8 mouse cellular contexts compared by ENCODE assay signal in the genomic region with DNA sequence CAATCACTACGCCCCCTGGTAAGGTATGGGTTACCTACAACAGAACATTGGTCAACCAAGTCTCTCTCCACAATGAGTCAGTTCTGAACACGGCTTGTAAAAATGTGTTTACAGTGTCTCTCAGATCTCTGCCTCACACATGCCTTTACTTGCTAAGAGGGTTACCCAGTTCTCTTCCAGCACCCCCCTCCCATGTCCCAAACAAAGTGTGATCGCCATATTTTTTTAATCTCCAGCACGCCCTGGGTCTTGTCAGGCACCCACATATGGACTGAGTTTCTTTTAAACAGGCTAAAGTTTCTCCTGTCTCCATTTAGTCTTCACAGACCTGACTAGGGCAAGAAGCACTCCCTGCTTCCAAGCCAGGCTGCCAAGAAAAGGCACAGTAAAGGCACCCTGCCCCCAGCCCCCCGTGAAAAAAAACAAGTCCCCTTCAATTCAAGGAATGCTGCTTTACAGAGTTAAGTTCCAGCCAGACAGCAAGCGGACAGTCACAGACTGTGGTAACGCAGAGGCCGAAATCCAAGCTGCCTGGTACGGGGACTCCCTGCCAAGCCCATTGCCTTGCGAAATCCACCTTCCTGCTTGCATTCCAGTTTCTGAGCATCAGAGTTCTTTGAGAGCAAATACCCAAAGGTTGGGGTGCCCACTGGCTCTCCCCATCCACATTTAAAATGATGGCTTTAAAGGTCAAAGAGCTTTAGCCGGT.
DNase-seq lines count a peak whose midpoint lies in the region; ATAC-seq and TF ChIP-seq lines count a peak whose summit lies in the region.

No protein-coding gene starts in this region.

- no peak overlapping the region for H3K9ac ChIP-seq in forebrain, embryonic 15.5 days (replicated peaks)
- H3K9ac ChIP-seq in lung, postnatal 0 days (replicated peaks; ENCODE audit: low read depth) = no peak overlapping the region

- H3K27me3 ChIP-seq in forebrain, embryonic 15.5 days = no peaks in the 10 kb centered on the region
- no peaks in the 10 kb centered on the region for H3K27me3 ChIP-seq in lung, postnatal 0 days (replicated peaks; ENCODE audit: insufficient read depth, low read length)

- TF ChIP-seq CTCF in lung, postnatal 0 days (IDR thresholded peaks at IDR 0.05) = no peak

- TF ChIP-seq EP300 in lung, postnatal 0 days (IDR thresholded peaks at IDR 0.05) = no peak; the same call in 1 of the 2 replicates

- ATAC-seq in forebrain, embryonic 15.5 days (replicated peaks) = no peak
- peak; percentile 73 for ATAC-seq in lung, postnatal 0 days

- WGBS in forebrain, embryonic 15.5 days = 45% methylated on average over 11 of the region's 11 CpGs
- 28% methylated on average over 11 of the region's 11 CpGs for WGBS in lung, postnatal 0 days

- H3K9me3 ChIP-seq in forebrain, embryonic 15.5 days = no peaks in the 10 kb centered on the region
- no peaks in the 10 kb centered on the region for H3K9me3 ChIP-seq in lung, postnatal 0 days (ENCODE audit: low read length)

- no peak overlapping the region for H3K27ac ChIP-seq in forebrain, embryonic 15.5 days (replicated peaks)
- H3K27ac ChIP-seq in lung, postnatal 0 days (ENCODE audit: low read length) = peak overlapping the region; percentile 78

- no peak overlapping the region for H3K4me3 ChIP-seq in forebrain, embryonic 15.5 days
- H3K4me3 ChIP-seq in lung, postnatal 0 days (ENCODE audit: low read depth, low read length) = no peak overlapping the region

- peaks cover 4% of the 10 kb centered on the region; the same call in 1 of the 2 replicates for H3K4me1 ChIP-seq in forebrain, embryonic 15.5 days
- peaks cover 17% of the 10 kb centered on the region for H3K4me1 ChIP-seq in lung, postnatal 0 days (ENCODE audit: insufficient read depth, low read depth, low read length)

- H3K4me2 ChIP-seq in forebrain, embryonic 15.5 days (replicated peaks) = 0 out of 2 replicates have a peak overlapping the region, but pooled peaks have one; percentile 4
- H3K4me2 ChIP-seq in lung, postnatal 0 days (replicated peaks; ENCODE audit: low read depth, low read length) = no peak overlapping the region; the same call in 1 of the 2 replicates

- peak; percentile 18 for DNase-seq in embryo, embryonic 10.5 days (ENCODE audit: low spot score)
- no peak for DNase-seq in embryo, embryonic 9.5 days (ENCODE audit: extremely low spot score)
- DNase-seq in 3T3-L1 (ENCODE audit: low read depth, low spot score) = peak; percentile 66
- DNase-seq in lung, postnatal 0 days (ENCODE audit: low spot score) = peak; percentile 85
- DNase-seq in thymus, postnatal 4 days = no peak
- DNase-seq in spleen, adult 18-20 months = no peak
- no peak for DNase-seq in right cerebral cortex, postnatal 10 days (ENCODE audit: low spot score in 2 of 2)

- no peaks in the 10 kb centered on the region for H3K36me3 ChIP-seq in forebrain, embryonic 15.5 days
- no peaks in the 10 kb centered on the region for H3K36me3 ChIP-seq in lung, postnatal 0 days (ENCODE audit: insufficient read depth, low read length)

Comparison
In these comparisons a context has a peak if more than half of its experiments do, and no peak if none do; other contexts are left out.
1. DNase-seq: peak in embryo, embryonic 10.5 days (single experiment), 3T3-L1 (single experiment) and lung, postnatal 0 days (single experiment); none in embryo, embryonic 9.5 days (single experiment), thymus, postnatal 4 days (single experiment), spleen, adult 18-20 months (0 of 2) and right cerebral cortex, postnatal 10 days (0 of 2).